Mouse (Mus musculus): ENCODE data around the gene Gm20388. TPM values are rescaled to one million over a fixed set of nuclear protein-coding genes. Genes with fewer than 3 reads are reported as not detected.
A peak's percentile ranks its signal among the peaks of the same experiment; 100 is the strongest.

The Gm20388 gene
- total RNA-seq, 1 experiment from 2014 or later, result 18.4 TPM

GRCm38 (mm10) chr8:122320541-122320940 lies 2409.9 kb downstream of the Gm20388 start:
- ATAC-seq (replicated peaks in 1 of 2; ENCODE audit: insufficient read depth in 1 of 2, low FRiP score in 2 of 2, low TSS enrichment in 1 of 2, low read depth in 1 of 2, poor library complexity in 2 of 2, severe bottlenecking in 2 of 2), result no peak

- peak in 1 of 2 experiments; percentile 17; a peak in 1 of 4 replicates for ATAC-seq (replicated peaks in 1 of 2; ENCODE audit: insufficient read depth in 1 of 2, low FRiP score in 2 of 2, low TSS enrichment in 1 of 2, low read depth in 1 of 2, poor library complexity in 2 of 2, severe bottlenecking in 2 of 2)
These were observed 2410.8 kb downstream of the Gm20388 start for GRCm38 (mm10) chr8:122321455-122321921.

DNA sequence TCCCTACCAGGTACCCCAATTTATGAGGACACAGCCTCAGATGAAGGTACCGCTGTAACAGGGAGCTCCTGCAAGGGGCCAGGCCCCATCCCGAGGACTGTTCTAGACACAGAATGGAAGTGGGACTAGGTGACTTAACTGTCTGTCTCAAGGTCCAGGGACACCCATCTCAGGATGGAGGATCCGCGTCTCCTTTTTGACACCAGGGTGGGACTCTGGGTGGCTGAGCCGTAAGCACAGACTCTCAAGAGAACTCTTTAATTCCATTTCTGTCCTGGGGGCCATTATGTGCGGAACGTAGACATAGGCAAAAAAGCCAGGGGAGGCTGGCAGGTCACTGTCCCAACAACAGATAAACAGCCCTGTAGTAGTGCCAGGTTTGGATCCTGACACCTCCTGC lies 2411.5 kb downstream of the Gm20388 start:
- ATAC-seq (replicated peaks in 1 of 2; ENCODE audit: insufficient read depth in 1 of 2, low FRiP score in 2 of 2, low TSS enrichment in 1 of 2, low read depth in 1 of 2, poor library complexity in 2 of 2, severe bottlenecking in 2 of 2), result no peak

DNA sequence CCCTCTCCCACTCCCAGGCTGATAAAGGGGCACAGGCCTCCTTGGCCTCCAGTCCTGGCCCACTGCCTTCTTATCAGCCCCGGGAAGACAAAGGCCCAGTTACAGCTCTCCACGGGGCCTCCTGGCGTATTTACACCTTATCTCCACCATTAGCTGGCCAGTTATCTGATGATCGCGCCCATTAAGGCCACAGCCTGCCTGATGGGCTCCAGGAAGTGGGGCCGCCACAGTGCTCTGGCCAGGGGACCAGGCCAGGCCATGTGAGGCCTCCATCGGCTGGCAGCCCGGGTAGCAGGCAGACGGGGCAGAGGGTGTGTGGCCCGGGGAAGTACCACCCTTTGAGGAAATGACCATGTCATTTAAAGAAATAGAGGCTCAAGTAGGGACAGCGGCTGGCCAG lies 2412.2 kb downstream of the Gm20388 start:
- ATAC-seq (replicated peaks in 1 of 2; ENCODE audit: insufficient read depth in 1 of 2, low FRiP score in 2 of 2, low TSS enrichment in 1 of 2, low read depth in 1 of 2, poor library complexity in 2 of 2, severe bottlenecking in 2 of 2), result no peak

- peak; percentile 29 to 50 for ATAC-seq (replicated peaks in 1 of 2; ENCODE audit: insufficient read depth in 1 of 2, low FRiP score in 2 of 2, low TSS enrichment in 1 of 2, low read depth in 1 of 2, poor library complexity in 2 of 2, severe bottlenecking in 2 of 2)
These were observed 2413.3 kb downstream of the Gm20388 start for GRCm38 (mm10) chr8:122323951-122324402.

DNA sequence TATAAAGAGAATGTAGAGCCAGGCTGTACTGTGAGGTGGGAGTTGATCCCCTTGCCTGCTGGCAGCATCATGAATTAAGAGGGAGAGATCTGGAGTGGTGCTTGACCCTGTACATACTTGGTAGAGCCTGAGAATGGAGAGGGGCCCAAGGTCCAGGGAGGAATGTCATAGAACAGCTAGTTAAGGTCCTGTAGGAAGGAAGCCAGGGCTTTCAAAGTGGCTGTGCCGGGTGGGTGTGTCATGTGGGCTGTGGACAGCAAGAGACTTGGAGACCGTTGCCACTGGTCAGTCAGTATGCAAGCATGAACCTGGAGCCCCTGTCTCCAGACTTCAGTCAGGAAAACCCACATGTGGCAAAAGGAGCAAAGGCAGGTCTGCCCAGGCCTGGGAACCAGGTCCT lies 2414.6 kb downstream of the Gm20388 start:
- no peak for ATAC-seq (replicated peaks in 1 of 2; ENCODE audit: insufficient read depth in 1 of 2, low FRiP score in 2 of 2, low TSS enrichment in 1 of 2, low read depth in 1 of 2, poor library complexity in 2 of 2, severe bottlenecking in 2 of 2)

- ATAC-seq (replicated peaks in 1 of 2; ENCODE audit: insufficient read depth in 1 of 2, low FRiP score in 2 of 2, low TSS enrichment in 1 of 2, low read depth in 1 of 2, poor library complexity in 2 of 2, severe bottlenecking in 2 of 2), result no peak
These were observed 2415.5 kb downstream of the Gm20388 start for GRCm38 (mm10) chr8:122326114-122326542.

DNA sequence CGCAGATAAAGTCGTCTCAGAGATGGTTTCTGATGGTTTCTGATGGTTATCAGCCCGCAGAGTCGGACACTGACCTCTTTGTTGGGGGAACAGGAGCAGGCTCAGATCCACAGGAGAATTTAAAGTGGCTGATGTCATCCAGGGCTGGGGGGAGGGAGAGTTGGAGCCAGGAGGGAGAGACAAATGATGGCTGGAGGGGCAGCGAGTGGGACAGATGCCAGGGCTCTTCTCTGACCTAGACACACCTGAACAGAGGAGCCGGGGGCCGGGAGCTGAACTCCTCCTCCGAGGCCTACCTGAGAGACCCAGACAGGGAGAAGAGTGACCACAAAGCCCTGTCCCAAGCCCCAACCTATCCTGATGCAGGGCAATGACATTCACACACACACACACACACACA lies 2418.4 kb downstream of the Gm20388 start:
- ATAC-seq (replicated peaks in 1 of 2; ENCODE audit: insufficient read depth in 1 of 2, low FRiP score in 2 of 2, low TSS enrichment in 1 of 2, low read depth in 1 of 2, poor library complexity in 2 of 2, severe bottlenecking in 2 of 2), result no peak

- ATAC-seq (replicated peaks in 1 of 2; ENCODE audit: insufficient read depth in 1 of 2, low FRiP score in 2 of 2, low TSS enrichment in 1 of 2, low read depth in 1 of 2, poor library complexity in 2 of 2, severe bottlenecking in 2 of 2), result no peak
These were observed 2419.1 kb downstream of the Gm20388 start for GRCm38 (mm10) chr8:122329553-122330239.

DNA sequence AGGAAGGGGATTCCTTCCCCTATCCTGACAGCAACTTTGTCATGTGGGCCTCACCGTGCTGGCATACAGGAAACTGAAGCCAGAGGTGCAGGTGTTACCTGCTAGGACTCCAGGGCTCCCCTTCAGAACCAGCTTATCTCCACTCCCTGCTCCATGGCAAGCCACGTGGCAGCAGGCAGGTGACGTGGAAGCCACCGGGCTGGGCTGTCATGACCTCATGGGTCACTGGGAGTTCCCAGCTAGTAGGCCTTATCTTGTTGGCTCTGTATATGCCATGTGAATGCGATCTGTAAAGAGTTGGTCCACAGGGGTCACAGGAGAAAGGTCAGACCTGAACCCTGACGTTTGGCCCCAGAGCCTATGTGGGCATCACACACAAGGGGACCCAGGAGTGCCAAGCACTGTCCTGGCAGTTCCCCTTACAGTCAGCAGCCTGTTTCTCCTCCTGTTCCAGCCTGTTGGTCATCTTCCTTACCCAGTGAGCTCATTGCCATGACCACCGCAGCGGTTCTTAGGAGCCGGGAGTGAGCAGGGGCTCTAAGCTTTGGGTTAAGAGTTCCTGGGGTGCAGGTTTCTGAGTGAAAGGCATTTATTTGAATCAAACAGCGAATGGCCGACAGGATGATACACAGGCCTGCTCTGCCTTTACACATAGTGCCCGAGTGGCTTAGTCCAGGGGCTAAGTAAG lies 2419.9 kb downstream of the Gm20388 start:
- ATAC-seq (replicated peaks in 1 of 2; ENCODE audit: insufficient read depth in 1 of 2, low FRiP score in 2 of 2, low TSS enrichment in 1 of 2, low read depth in 1 of 2, poor library complexity in 2 of 2, severe bottlenecking in 2 of 2), result no peak

DNA sequence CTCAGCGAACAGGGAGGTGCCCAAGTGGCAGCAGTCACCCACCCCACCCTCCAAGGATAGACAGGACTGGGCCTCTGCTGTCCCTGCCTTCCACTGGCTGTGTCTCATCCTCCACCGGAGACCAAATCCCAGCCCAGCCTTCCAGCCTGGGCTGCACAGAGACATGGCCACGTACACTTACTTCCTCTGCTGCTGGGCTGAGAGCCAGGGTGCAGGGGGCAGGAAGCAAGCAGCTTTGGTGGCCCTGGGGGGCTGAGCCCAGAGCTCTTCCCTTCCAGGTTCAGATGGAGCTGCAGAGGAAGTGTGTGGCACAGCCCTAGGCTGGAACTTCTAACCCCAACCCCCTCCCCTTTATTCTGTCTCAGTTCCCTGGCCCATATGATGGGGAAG lies 2420.5 kb downstream of the Gm20388 start:
- ATAC-seq (replicated peaks in 1 of 2; ENCODE audit: insufficient read depth in 1 of 2, low FRiP score in 2 of 2, low TSS enrichment in 1 of 2, low read depth in 1 of 2, poor library complexity in 2 of 2, severe bottlenecking in 2 of 2), result peak; percentile 56 to 78

- ATAC-seq (replicated peaks in 1 of 2; ENCODE audit: insufficient read depth in 1 of 2, low FRiP score in 2 of 2, low TSS enrichment in 1 of 2, low read depth in 1 of 2, poor library complexity in 2 of 2, severe bottlenecking in 2 of 2), result peak; percentile 55 to 56; a peak in 3 of 4 replicates
These were observed 2422.3 kb downstream of the Gm20388 start for GRCm38 (mm10) chr8:122332753-122333506.

DNA sequence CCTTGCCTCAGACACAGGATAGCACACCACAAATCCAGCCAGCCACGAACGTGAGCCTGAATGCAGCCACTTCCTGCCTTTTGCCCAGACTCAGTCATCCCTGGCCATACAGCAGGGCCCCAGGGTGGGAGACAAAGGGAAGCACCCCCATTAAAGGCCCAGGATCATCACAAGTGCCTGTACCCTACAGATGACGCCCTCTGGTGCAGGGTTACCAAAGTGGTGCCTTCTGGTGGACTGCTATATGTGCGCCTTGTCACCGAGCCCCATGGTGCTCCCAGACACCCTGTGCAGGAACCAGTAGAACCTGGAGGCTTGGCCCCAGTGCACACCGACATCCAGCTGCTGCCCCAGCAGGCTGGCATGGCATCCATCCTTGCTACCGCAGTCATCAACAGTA lies 2422.9 kb downstream of the Gm20388 start:
- no peak for ATAC-seq (replicated peaks in 1 of 2; ENCODE audit: insufficient read depth in 1 of 2, low FRiP score in 2 of 2, low TSS enrichment in 1 of 2, low read depth in 1 of 2, poor library complexity in 2 of 2, severe bottlenecking in 2 of 2)

GRCm38 (mm10) chr8:122334791-122335490 lies 2424.3 kb downstream of the Gm20388 start:
- ATAC-seq (replicated peaks in 1 of 2; ENCODE audit: insufficient read depth in 1 of 2, low FRiP score in 2 of 2, low TSS enrichment in 1 of 2, low read depth in 1 of 2, poor library complexity in 2 of 2, severe bottlenecking in 2 of 2), result no peak

GRCm38 (mm10) chr8:122335638-122336250 lies 2425.1 kb downstream of the Gm20388 start:
- no peak for ATAC-seq (replicated peaks in 1 of 2; ENCODE audit: insufficient read depth in 1 of 2, low FRiP score in 2 of 2, low TSS enrichment in 1 of 2, low read depth in 1 of 2, poor library complexity in 2 of 2, severe bottlenecking in 2 of 2)

DNA sequence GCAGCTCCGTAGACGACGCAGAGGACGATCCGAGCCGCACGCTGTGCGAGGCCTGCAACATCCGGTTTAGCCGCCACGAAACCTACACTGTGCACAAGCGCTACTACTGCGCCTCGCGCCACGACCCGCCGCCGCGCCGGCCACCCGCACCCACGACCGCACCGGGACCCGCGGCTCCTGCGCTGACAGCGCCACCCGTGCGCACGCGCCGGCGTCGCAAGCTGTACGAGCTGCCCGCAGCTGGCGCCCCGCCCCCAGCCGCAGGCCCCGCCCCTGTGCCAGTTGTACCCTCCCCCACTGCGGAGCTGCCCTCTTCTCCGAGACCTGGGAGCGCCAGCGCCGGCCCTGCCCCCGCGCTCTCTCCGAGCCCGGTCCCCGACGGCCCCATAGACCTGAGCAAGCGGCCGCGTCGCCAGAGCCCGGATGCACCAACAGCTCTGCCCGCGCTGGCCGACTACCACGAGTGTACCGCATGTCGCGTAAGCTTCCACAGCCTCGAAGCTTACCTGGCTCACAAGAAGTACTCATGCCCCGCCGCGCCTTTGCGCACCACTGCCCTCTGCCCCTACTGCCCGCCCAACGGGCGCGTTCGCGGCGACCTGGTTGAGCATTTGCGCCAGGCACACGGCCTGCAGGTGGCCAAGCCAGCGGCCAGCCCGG lies 2425.7 kb downstream of the Gm20388 start:
- ATAC-seq (replicated peaks in 1 of 2; ENCODE audit: insufficient read depth in 1 of 2, low FRiP score in 2 of 2, low TSS enrichment in 1 of 2, low read depth in 1 of 2, poor library complexity in 2 of 2, severe bottlenecking in 2 of 2), result no peak

DNA sequence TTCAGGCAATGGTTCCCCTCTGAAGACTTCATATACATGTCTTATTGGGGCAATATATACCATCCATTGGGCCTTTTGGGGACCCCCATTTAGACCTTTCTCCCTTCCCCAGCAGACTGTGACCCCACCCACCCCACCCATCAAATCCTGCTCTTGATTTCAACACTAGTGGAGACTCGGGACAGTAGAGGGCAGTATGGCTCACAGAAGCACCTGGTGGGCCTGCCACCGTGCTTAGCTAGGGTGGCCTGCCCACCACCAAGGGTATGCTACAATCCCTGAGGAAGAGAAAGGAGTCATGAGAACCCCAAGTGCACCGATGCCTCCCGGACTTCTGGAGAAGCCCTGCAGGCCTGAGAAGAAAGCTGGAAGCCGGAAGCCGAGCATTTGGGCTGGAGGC lies 2428.2 kb downstream of the Gm20388 start:
- no peak for ATAC-seq (replicated peaks in 1 of 2; ENCODE audit: insufficient read depth in 1 of 2, low FRiP score in 2 of 2, low TSS enrichment in 1 of 2, low read depth in 1 of 2, poor library complexity in 2 of 2, severe bottlenecking in 2 of 2)
